Mouse (Mus musculus) embryonic facial prominence, embryonic 11.5 days (tissue): ENCODE measurements at regions not wholly inside any gene's neighbourhood (a gene's known extent, or its start where the extent isn't known, plus 50 kb on each side); places are given as distances from the start of the nearest gene placed in this dataset.
A peak's percentile ranks its signal among the peaks of the same experiment; 100 is the strongest.

Experiments used
- ATAC-seq: fragments of 200-750 bp; cut with Nextera tagmentation; replicated peaks from 2 replicates; pipeline ENCODE4 v1.8.0; 2017; ENCODE audit warnings: low read depth; ENCODE audit not compliant: insufficient number of reproducible peaks, low FRiP score, low TSS enrichment
- DNase-seq: peaks from one replicate; pipeline ENCODE4 v3.0.0-alpha.2; 2015; ENCODE audit warnings: low spot score
- H3K27ac ChIP-seq: fragments of 300-500 bp; sonication (generic); replicated peaks from 2 replicates; pipeline ENCODE4 v1.5.1; 2014; ENCODE audit warnings: mild to moderate bottlenecking, low read depth, low read length, control low read depth
- H3K27me3 ChIP-seq: fragments of 300-500 bp; sonication (generic); 2 replicates; pipeline ENCODE4 v1.6.1; 2014; ENCODE audit warnings: mild to moderate bottlenecking, low read length, moderate library complexity, mixed read lengths; ENCODE audit not compliant: control insufficient read depth, insufficient read depth
- H3K36me3 ChIP-seq: fragments of 300-500 bp; sonication (generic); replicated peaks from 2 replicates; pipeline ENCODE4 v1.6.1; 2014; ENCODE audit warnings: low read depth, mild to moderate bottlenecking, low read length, moderate library complexity, mixed read lengths; ENCODE audit not compliant: control insufficient read depth, insufficient read depth
- H3K4me1 ChIP-seq: fragments of 300-500 bp; sonication (generic); 2 replicates; pipeline ENCODE4 v1.6.1; 2014; ENCODE audit warnings: low read length, mixed read lengths; ENCODE audit not compliant: control insufficient read depth, insufficient read depth
- H3K4me2 ChIP-seq: fragments of 300-500 bp; sonication (generic); 2 replicates; pipeline ENCODE4 v1.6.1; 2014; ENCODE audit warnings: low read depth, mild to moderate bottlenecking, control low read depth, low read length, moderate library complexity
- H3K4me3 ChIP-seq: fragments of 300-500 bp; sonication (generic); 2 replicates; pipeline ENCODE4 v1.5.1; 2014; ENCODE audit warnings: low read depth, low read length, control low read depth
- H3K9ac ChIP-seq: fragments of 300-500 bp; sonication (generic); replicated peaks from 2 replicates; pipeline ENCODE4 v1.6.1; 2014; ENCODE audit warnings: mild to moderate bottlenecking, control low read depth, low read length
- H3K9me3 ChIP-seq: fragments of 300-500 bp; sonication (generic); replicated peaks from 2 replicates; pipeline ENCODE4 v1.6.1; 2016; ENCODE audit warnings: mild to moderate bottlenecking, low read length, inconsistent platforms, mixed read lengths; ENCODE audit not compliant: control insufficient read depth
- WGBS: fragments of 180-500 bp; shearing (Covaris S2); extraction: QIAGEN DNeasy Blood & Tissue Kit; methylation state at CpG from one replicate; pipeline ENCODE4 v1.1.7; 2014; 5-methylcytosine and 5-hydroxymethylcytosine counted together

DNA sequence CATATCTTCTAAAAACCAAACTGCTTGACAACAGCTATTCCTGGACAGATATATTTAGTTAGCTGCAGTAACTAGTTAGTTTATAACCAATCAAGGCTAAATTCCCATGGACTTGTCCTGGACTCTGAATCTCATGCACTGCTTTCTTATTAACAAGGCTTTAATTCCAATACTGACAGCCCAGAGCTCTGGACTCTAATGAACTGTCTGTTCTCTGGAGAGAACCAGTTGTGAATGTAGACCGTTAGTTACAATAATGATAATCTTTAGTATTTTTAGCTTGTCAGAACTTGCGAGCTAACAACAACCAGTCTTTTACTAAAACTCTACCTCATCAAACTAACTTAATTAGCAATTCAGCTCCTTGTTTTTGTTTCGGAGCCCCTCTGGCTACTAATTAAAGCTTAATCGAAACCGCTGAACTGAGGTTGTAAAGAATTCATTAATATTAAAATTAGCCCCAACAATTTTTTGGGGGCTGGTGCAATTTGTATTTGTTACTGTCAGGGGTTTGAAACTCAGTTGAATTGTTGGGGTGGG is 316.3 kb downstream of the Tmem182 start:
- no peak overlapping the region for H3K4me3 ChIP-seq
- WGBS = 52% methylated on average over 5 of the region's 5 CpGs
- ATAC-seq (no peak), DNase-seq (no peak)
- H3K4me1 ChIP-seq = no peaks in the 10 kb centered on the region
- no peak overlapping the region for H3K27ac ChIP-seq
- no peaks in the 10 kb centered on the region for H3K27me3 ChIP-seq
- H3K4me2 ChIP-seq = no peak overlapping the region
- no peaks in the 10 kb centered on the region for H3K36me3 ChIP-seq
- H3K9ac ChIP-seq = no peak overlapping the region
- no peaks in the 10 kb centered on the region for H3K9me3 ChIP-seq

- H3K27me3 ChIP-seq = no peaks in the 10 kb centered on the region
- no peaks in the 10 kb centered on the region for H3K4me1 ChIP-seq
- DNase-seq (no peak), ATAC-seq (no peak)
- no peak overlapping the region for H3K4me2 ChIP-seq
- no peaks in the 10 kb centered on the region for H3K36me3 ChIP-seq
- no peak overlapping the region for H3K9ac ChIP-seq
- H3K4me3 ChIP-seq = no peak overlapping the region
- no peak overlapping the region for H3K27ac ChIP-seq
- WGBS = 11% methylated on average over 9 of the region's 9 CpGs
- H3K9me3 ChIP-seq = no peaks in the 10 kb centered on the region
Measured at GRCm38 (mm10) chr1:41131410-41131809, 326.0 kb downstream of the Tmem182 start.

GRCm38 (mm10) chr1:41133143-41133542 is 327.7 kb downstream of the Tmem182 start:
- Histone ChIP-seq H3K4me1 (no peaks in the 10 kb centered on the region), H3K4me2 (no peak overlapping the region), H3K4me3 (no peak overlapping the region), H3K9ac (no peak overlapping the region), H3K36me3 (no peaks in the 10 kb centered on the region), H3K9me3 (no peaks in the 10 kb centered on the region), H3K27me3 (no peaks in the 10 kb centered on the region), H3K27ac (no peak overlapping the region)
- no peak for ATAC-seq
- 20% methylated on average over 1 of the region's 1 CpGs for WGBS
- no peak for DNase-seq

DNA sequence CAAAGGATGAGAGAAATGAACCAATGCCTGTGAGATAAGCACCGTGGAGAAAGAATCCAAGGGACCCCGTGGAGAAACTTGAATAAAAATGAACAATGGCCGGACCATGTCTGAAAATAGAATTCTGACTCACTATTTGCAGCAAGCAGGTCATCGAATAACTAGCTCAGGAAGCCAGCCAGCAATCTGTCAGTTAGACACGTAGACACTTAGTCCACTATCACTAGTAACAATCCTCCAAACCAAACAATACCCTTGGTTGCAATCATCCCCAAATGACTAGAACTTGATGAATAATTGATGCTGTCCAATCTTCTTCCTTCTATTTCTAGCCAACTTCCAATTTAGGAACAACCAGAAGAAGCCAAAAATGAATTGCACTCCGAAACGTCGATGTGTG is 328.5 kb downstream of the Tmem182 start:
- Histone ChIP-seq H3K27ac (no peak overlapping the region), H3K4me1 (no peaks in the 10 kb centered on the region), H3K4me2 (no peak overlapping the region), H3K36me3 (no peaks in the 10 kb centered on the region), H3K9me3 (no peaks in the 10 kb centered on the region), H3K4me3 (no peak overlapping the region), H3K9ac (no peak overlapping the region), H3K27me3 (no peaks in the 10 kb centered on the region)
- DNase-seq (no peak), ATAC-seq (no peak)
- 89% methylated on average over 8 of the region's 8 CpGs for WGBS

GRCm38 (mm10) chr1:41139725-41140124 is 334.3 kb downstream of the Tmem182 start:
- Histone ChIP-seq H3K27me3 (no peaks in the 10 kb centered on the region), H3K4me1 (no peaks in the 10 kb centered on the region), H3K9me3 (no peaks in the 10 kb centered on the region), H3K4me2 (no peak overlapping the region), H3K9ac (no peak overlapping the region), H3K4me3 (no peak overlapping the region), H3K36me3 (no peaks in the 10 kb centered on the region), H3K27ac (no peak overlapping the region)
- 73% methylated on average over 2 of the region's 2 CpGs for WGBS
- ATAC-seq (no peak), DNase-seq (no peak)

DNA sequence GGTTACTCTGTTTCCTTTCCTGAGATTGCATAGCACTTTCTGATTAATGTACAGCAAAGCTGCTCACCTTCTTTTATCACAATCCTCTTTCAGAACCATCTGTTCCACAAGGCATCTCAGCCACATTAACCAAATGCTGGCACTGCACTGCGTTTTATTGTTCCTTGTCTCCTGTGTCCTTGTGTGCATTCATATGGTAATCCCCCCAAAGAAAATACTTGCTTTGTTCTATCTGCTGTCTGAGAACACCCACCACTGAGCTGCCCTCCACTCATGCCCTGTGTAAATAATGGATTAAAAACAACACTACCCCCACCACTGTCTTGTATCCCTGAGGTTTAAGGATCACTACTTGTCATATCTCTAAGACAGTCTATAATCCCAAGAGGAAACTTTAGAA is 335.1 kb downstream of the Tmem182 start:
- no peaks in the 10 kb centered on the region for H3K27me3 ChIP-seq
- H3K9ac ChIP-seq = no peak overlapping the region
- no peaks in the 10 kb centered on the region for H3K4me1 ChIP-seq
- ATAC-seq (no peak), DNase-seq (no peak)
- no peak overlapping the region for H3K4me3 ChIP-seq
- no peaks in the 10 kb centered on the region for H3K36me3 ChIP-seq
- no peak overlapping the region for H3K27ac ChIP-seq
- H3K9me3 ChIP-seq = no peaks in the 10 kb centered on the region
- no peak overlapping the region for H3K4me2 ChIP-seq
- 30% methylated on average over 1 of the region's 1 CpGs for WGBS

- Histone ChIP-seq H3K36me3 (no peaks in the 10 kb centered on the region), H3K27me3 (no peaks in the 10 kb centered on the region), H3K4me2 (no peak overlapping the region), H3K9me3 (no peaks in the 10 kb centered on the region), H3K4me1 (no peaks in the 10 kb centered on the region), H3K9ac (no peak overlapping the region), H3K4me3 (no peak overlapping the region), H3K27ac (no peak overlapping the region)
- ATAC-seq (no peak), DNase-seq (no peak)
- WGBS = 83% methylated on average over 4 of the region's 4 CpGs
Measured at GRCm38 (mm10) chr1:41141992-41142391, 336.6 kb downstream of the Tmem182 start.

GRCm38 (mm10) chr1:41152516-41152915 is 347.1 kb downstream of the Tmem182 start:
- Histone ChIP-seq H3K4me2 (no peak overlapping the region), H3K27me3 (no peaks in the 10 kb centered on the region), H3K4me3 (no peak overlapping the region), H3K9me3 (no peaks in the 10 kb centered on the region), H3K27ac (no peak overlapping the region), H3K9ac (no peak overlapping the region), H3K4me1 (no peaks in the 10 kb centered on the region), H3K36me3 (no peaks in the 10 kb centered on the region)
- WGBS = 73% methylated on average over 1 of the region's 1 CpGs
- DNase-seq (peak; percentile 78), ATAC-seq (no peak)
